Mouse (Mus musculus) adrenal gland, adult (tissue): ENCODE data around the gene Grid1.

Experiments
- DNase-seq, 2 experiments: peaks; one replicate each; pipeline ENCODE4 v3.0.0; 2022 to 2023; ENCODE audit warnings: low spot score in 1 of 2; ENCODE audit not compliant: inconsistent age in 2 of 2

Gene Grid1

DNA sequence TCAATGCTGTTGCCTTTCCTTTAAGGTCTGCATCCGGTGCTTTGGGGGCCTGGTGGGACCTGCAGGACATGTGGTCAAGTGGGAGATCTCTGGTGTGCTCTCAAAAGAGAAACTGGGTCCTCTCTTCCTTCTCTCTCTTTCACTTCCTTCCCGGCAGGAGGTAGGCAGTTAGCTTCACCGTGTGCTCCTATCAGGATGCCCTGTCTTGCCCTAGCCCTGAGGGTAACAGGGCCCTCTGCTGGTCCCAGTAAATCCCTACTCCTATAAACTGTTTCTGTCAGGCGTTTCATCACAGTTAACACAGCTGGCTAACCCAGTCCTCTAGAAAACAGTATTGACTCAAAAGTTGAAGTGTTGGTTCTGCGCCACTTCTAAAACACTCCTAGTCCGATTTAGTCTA lies 9.9 kb downstream of the Grid1 start:
- no peak for DNase-seq

- no peak for DNase-seq
These were observed 17.2 kb downstream of the Grid1 start for GRCm38 (mm10) chr14:34837145-34837544.

- DNase-seq = no peak
These were observed 19.1 kb downstream of the Grid1 start for GRCm38 (mm10) chr14:34838999-34839398.

DNA sequence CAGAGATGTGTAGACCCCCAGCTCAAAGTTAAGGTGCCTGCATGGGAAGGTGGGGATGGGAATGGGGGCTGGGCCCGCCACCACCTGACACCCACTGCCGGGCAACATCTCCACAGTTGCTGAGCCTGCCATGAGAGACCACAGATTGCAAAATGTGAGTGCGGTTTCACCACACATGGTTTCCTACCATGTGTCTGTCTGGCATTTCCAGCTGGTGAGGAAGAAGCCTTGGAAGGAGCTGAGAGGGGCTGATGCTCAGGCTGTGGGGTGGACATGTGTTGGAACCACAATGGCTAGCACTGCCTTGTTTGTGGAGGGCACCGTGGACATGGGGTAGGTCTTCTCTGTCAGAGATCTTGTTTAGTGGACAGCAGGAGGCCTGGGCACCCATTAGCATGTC lies 20.0 kb downstream of the Grid1 start:
- no peak for DNase-seq

DNA sequence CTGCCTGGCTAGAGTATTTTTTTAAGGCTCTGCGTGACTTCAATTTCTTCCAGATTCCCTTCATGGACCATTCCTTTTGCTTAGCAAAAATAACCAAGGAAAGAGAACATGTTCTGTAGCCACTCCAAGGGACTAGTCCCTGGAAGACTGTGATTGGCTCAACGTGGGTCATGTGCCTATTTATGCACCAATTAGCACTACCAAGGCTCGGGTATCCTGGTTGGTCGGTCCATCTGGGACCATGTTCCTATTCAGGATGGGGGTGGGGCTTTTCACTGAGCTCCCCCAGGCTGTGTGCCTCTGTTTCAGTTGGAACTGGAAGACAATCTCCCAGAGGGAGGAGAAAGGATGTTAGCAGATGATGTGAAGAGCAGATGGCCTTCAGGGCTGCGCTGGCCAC lies 23.7 kb downstream of the Grid1 start:
- no peak for DNase-seq

DNA sequence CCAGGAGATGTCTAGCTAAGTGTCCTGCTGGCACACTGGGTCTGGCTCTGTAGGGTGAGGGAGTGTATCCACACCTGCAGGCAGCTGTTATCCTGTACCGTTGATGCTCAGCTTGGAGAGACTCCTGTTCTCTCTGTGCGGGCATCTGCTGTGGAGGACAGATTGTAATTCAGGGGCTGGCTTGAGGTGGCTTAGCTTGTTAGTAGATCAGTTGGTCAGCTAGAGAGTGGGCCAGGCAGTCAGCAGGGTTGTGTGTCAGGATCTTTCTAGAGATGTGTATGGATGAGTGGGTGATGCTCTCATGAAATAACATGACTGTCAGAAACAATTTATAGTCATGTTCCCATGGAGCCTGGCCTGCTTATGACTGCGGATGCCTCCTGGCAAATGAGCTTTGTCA lies 24.3 kb downstream of the Grid1 start:
- DNase-seq = no peak

- DNase-seq = no peak
These were observed 26.9 kb downstream of the Grid1 start for GRCm38 (mm10) chr14:34846799-34847198.

- no peak for DNase-seq
These were observed 27.7 kb downstream of the Grid1 start for GRCm38 (mm10) chr14:34847625-34848024.

DNA sequence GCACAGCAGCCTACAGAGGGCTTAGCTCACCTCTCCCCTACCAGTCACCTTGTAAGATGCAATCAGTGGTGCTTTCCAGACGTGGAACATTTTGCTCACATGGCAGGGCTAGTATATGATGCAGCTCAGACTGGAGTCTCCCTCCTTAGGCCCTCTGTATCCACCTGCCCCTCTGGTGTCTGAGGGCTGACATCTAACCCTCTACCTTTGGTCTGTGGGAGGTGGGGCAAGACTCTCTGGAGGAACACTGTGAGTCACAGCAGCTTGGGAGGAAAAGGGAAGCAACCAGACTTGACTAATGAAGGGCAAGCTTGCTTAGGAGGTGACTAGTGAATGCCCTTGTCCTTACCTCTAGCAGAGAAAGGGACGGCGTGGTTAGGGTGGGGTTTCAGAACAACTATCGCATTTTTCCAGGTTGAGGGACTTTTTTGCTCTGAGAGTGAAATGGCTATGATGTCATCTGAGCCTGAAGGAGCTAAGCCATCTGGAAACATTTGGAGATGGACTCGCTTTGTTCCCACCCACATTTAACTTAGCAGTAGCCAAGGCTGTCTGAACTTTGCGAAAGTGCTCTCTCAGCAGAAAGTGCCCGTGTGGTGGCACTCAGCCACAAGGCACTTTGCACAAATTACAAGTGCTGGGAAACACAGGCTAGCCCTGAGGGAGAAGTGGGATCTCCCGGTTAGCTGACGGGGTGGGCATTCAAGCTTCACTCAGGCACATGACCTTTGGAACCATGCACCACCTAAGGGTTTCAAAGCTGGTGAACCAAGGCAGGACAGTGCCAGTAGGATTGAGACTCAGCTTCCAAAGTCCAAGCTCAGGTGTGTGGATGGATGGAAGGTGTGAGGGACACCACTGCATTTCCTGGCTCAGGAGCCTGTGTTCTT lies 41.2 kb downstream of the Grid1 start:
- no peak for DNase-seq

GRCm38 (mm10) chr14:34867266-34867665 lies 47.4 kb downstream of the Grid1 start:
- DNase-seq = peak in 1 of 2 experiments; percentile 69

- DNase-seq = no peak
These were observed 48.8 kb downstream of the Grid1 start for GRCm38 (mm10) chr14:34868513-34869260.

- no peak for DNase-seq
These were observed 60.1 kb downstream of the Grid1 start for GRCm38 (mm10) chr14:34879996-34880395.

- DNase-seq = no peak
These were observed 60.8 kb downstream of the Grid1 start for GRCm38 (mm10) chr14:34880431-34881421.

- DNase-seq = no peak
These were observed 64.3 kb downstream of the Grid1 start for GRCm38 (mm10) chr14:34884194-34884593.

DNA sequence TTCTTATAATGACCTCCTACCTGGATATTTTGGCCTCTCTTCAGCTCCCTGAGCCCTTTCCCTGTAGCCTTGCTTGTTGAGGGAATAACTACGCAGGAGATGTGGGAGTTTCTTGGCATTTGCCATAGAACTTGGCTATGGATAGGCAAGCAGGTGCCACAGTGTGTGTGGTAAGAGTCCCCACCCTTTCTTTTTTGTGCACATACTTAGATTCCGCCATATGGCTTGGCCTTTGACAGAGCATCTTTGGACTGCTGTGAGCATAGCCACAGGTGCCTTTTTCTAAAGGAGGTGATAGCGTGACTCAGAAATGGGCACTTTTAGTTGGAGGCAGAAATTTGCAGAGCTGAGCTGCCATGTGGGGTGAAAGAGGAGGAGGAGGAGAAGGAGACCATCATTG lies 64.7 kb downstream of the Grid1 start:
- DNase-seq = no peak

DNA sequence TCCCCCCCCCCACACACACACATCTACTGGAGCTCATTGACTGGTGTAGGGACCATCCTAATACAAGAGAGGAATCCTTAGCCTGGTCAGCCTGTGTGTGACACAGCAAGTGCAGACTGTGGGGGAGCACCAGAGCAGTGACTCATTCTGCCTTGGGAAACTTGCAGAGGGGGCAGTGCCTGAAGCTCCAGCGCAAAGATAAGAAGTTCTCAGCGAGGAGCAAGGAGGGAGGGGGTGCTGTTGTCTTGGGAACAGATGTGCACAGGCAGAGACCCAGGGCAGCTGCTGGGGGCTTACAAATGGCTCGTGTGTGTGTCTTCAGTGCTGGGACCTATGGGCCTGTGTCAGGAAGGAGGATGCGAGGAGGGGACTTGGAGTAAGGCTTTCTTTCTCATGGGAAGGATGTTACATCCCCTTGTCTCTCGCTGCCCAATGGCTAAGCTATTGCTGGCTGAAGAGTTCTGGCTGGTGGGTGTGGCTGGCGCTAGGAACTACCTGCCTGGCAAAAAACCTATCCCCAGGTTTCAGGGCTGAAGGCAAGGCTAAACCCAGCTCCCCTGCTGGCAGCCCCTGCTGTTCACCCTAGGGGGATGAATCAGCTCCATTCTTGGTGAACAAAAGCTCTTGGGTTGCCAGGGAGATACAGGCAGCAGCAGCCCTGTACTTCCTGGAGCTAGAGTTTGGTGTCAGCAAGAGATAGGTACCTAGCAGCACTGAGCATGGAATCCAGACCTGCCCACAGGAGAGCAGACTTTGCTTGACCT lies 72.0 kb downstream of the Grid1 start:
- peak; percentile 25 to 54 for DNase-seq

DNA sequence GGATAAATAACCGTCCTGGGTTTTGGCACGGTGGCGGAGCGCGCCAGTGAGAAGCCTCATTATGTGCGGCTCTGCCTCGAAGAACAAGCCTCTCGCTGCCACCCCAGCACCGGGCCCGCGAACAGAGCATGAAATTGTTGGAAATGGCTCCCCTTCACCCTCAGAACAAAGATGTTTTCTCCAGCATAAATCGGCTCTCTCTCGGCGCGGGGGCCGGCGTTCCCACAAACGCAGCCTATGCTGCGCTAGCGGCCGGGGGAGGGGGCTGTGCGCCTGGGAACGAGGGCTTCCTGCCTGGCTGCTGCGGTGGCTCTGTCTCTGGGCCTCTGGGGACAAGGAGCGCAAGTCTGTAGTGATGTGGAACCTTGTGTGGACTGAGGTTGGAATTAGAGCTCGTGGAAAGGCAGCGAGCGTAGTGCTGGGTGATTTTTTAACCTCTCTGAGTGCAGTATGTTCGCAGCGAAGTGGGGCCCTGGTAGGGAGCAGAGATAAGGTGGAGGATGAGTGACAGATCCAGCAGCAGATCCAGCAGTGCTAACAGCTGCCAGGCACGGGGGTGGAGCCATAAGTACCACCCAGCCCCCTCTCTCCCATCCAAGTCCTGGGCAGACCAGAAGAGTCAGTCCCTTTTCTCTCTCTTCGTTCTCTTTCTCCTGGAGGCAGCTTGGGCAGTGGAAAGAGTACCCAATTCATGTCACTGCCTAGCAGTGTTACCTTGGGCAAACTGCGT lies 76.5 kb downstream of the Grid1 start:
- DNase-seq = peak in 1 of 2 experiments; percentile 21

- no peak for DNase-seq
These were observed 83.9 kb downstream of the Grid1 start for GRCm38 (mm10) chr14:34903854-34904253.

- no peak for DNase-seq
These were observed 85.8 kb downstream of the Grid1 start for GRCm38 (mm10) chr14:34905697-34906096.

DNA sequence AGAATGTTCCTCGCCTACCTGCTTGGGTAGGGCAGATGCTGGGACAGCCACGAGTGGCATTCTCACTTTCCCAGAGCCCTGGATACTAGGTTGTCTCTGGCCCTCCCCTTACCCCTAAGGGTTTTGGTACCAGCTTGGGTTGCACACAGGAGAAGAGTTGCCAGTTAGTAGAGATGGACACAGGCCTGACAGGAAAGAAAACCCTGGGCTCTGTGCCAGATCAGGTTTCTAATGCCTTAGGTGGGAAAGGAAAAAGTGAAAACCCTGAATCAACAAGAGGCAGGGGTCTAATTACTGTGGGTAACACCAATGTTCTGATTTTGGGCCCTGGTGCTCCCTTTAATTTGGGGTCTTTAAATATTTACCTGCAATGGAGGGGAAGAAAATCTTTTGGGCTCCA lies 88.5 kb downstream of the Grid1 start:
- DNase-seq = no peak
